Mouse (Mus musculus) midbrain, embryonic 14.5 days (tissue): ENCODE measurements around the gene Olfr67. TPM values are rescaled to one million over a fixed set of nuclear protein-coding genes. Genes with fewer than 3 reads are reported as not detected.
"Not testable (repeated sequence)": the region's sequence is repeated elsewhere in the genome, so short reads cannot be mapped to it uniquely, and the experiment has no call there.

Source experiments
- ATAC-seq: fragments of 200-750 bp; cut with Nextera tagmentation; 2 replicates; pipeline ENCODE4 v1.8.0; 2017; ENCODE audit warnings: moderate number of reproducible peaks, moderate library complexity; ENCODE audit not compliant: low FRiP score, low TSS enrichment
- DNase-seq: peaks from one replicate; pipeline ENCODE4 v3.0.0-alpha.2; 2015
- H3K27ac ChIP-seq: fragments of 300-500 bp; sonication (generic); replicated peaks from 2 replicates; pipeline ENCODE4 v1.5.1; 2014; ENCODE audit warnings: mild to moderate bottlenecking, low read depth, low read length, moderate library complexity
- H3K27me3 ChIP-seq: fragments of 300-500 bp; sonication (generic); 2 replicates; pipeline ENCODE4 v1.6.1; 2014; ENCODE audit warnings: low read length, control low read depth, mixed read lengths; ENCODE audit not compliant: control insufficient read depth, insufficient read depth
- H3K36me3 ChIP-seq: fragments of 300-500 bp; sonication (generic); 2 replicates; pipeline ENCODE4 v1.6.1; 2014; ENCODE audit warnings: low read length, control low read depth; ENCODE audit not compliant: control insufficient read depth, insufficient read depth
- H3K4me1 ChIP-seq: fragments of 300-500 bp; sonication (generic); 2 replicates; pipeline ENCODE4 v1.6.1; 2014; ENCODE audit warnings: mild to moderate bottlenecking, antibody characterized with exemption, low read length, control low read depth; ENCODE audit not compliant: control insufficient read depth, insufficient read depth
- H3K4me2 ChIP-seq: fragments of 300-500 bp; sonication (generic); 2 replicates; pipeline ENCODE4 v1.6.1; 2014; ENCODE audit warnings: mild to moderate bottlenecking, low read length, moderate library complexity
- H3K4me3 ChIP-seq: fragments of 300-500 bp; sonication (generic); replicated peaks from 2 replicates; pipeline ENCODE4 v1.5.1; 2014; ENCODE audit warnings: low read depth, low read length
- H3K9ac ChIP-seq: fragments of 300-500 bp; sonication (generic); replicated peaks from 2 replicates; pipeline ENCODE4 v1.6.1; 2014; ENCODE audit warnings: mild to moderate bottlenecking, low read length, moderate library complexity
- H3K9me3 ChIP-seq: fragments of 300-500 bp; sonication (generic); 2 replicates; pipeline ENCODE4 v1.6.1; 2016; ENCODE audit warnings: low read length, control low read depth, mixed read lengths; ENCODE audit not compliant: control insufficient read depth
- WGBS: fragments of 180-500 bp; shearing (Covaris S2); extraction: QIAGEN DNeasy Blood & Tissue Kit; methylation state at CpG from one replicate; pipeline ENCODE4 v1.1.7; 2014; 5-methylcytosine and 5-hydroxymethylcytosine counted together
- polyA plus RNA-seq: library from polyadenylated mRNA; unstranded; fragments of >200 nt; fragmentation: Nextera tagmentation; extraction: Ambion mirVana; gene quantifications from 2 replicates; pipeline ENCODE4 v1.2.1, GENCODE M21; 2014

Gene Olfr67
- polyA plus RNA-seq, 1 experiment from 2014 or later: not detected

DNA sequence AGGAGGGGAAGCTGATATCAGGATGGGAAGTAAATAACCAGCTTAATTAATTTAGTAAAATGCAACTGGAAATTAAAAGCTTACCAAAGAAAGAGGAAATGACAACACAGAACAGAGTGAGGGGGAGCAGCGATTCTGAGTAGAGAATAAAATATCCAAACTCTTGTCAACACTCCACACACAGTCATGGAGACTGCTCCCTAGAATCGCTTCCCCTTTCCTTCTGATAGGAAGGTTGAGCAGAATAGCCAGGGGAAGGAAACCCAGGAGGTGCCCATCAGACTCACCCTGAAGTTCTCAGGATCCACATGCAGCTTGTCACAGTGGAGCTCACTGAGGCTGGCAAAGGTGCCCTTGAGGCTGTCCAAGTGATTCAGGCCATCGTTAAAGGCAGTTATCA, 21.5 kb upstream of the Olfr67 start:
- H3K36me3 ChIP-seq, H3K27ac ChIP-seq, H3K4me2 ChIP-seq, H3K9me3 ChIP-seq, ATAC-seq, H3K4me3 ChIP-seq, DNase-seq, H3K27me3 ChIP-seq, H3K4me1 ChIP-seq, H3K9ac ChIP-seq: not testable (repeated sequence)
- WGBS: no CpG with 5 or more reads among the region's 3 CpGs

DNA sequence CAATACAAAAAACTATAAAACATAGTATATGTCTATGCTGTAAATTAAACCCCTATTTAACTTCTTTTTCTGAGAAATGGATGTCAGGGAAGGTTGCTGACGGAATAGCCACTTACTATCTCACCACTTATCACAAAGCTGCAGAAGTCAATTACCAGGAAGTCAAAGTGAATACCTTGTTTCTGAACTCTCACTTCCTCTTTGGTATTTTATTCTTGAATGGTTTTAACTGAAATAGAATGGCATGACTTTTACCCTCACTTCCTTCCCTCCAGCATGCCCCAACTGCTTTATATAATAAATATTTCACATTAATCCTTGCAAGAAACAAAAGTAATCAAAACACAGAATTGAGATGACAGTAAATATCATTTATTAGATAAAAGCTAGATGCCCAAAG, 20.6 kb upstream of the Olfr67 start:
- no peak overlapping the region for H3K4me2 ChIP-seq
- ATAC-seq (no peak), DNase-seq (no peak)
- 64% methylated on average over 1 of the region's 1 CpGs for WGBS
- H3K27me3 ChIP-seq: no peaks in the 10 kb centered on the region
- no peaks in the 10 kb centered on the region for H3K36me3 ChIP-seq
- no peaks in the 10 kb centered on the region for H3K9me3 ChIP-seq
- H3K9ac ChIP-seq: no peak overlapping the region
- no peak overlapping the region for H3K27ac ChIP-seq
- no peaks in the 10 kb centered on the region for H3K4me1 ChIP-seq
- no peak overlapping the region for H3K4me3 ChIP-seq

DNA sequence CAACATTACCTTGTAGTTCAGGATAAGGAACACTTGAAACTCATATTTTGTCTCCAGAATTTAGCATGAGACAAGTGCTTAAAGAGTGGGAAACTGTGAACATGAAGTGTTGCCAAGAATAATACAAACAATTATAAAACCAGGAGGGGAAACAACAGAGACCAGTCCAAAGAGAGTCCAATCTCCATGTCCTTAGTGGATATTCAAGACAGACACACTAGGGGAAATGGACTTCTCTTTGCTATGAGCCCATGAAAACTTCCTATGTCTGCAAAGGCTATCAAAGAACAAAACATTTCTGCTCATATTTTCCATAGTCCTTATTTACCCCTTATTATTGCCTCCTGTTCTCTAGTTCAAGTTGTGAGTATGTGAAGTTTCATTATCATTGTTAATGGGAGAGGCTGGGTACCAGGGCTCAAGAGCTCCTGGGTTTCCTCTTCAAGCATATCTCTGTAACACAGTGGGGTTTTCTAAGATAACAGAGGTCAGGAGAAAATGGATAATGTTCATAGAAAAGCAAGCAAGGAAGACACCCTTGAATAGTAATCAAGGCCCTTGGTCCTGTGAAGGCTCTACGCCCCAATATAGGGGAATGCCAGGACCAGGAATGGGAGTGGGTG, 19.7 kb upstream of the Olfr67 start:
- no peak overlapping the region for H3K9ac ChIP-seq
- no peak overlapping the region for H3K4me2 ChIP-seq
- H3K36me3 ChIP-seq: no peaks in the 10 kb centered on the region
- no peak for ATAC-seq
- 92% methylated on average over 1 of the region's 1 CpGs for WGBS
- no peak for DNase-seq
- H3K9me3 ChIP-seq: no peaks in the 10 kb centered on the region
- H3K4me1 ChIP-seq: no peaks in the 10 kb centered on the region
- no peak overlapping the region for H3K27ac ChIP-seq
- no peak overlapping the region for H3K4me3 ChIP-seq
- no peaks in the 10 kb centered on the region for H3K27me3 ChIP-seq

DNA sequence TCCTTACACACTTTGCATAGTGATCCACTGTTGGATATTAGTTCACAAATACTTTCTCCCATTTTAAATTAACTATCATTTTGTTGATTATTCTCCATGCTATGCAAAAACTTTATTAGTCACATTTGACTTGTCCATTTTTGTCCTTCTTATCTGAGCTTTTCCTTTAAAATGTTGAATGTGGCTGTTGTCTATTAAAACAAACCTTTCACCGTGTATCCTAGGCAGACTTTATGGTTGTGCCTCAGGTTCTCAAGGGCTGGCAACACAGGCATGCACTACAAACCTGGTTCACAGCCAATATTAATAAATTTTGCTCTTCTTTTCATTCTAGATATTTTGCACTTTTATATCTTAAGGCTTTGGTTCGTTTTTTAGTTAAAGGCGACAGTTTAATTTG, 19.1 kb upstream of the Olfr67 start:
- Histone ChIP-seq H3K27ac (no peak overlapping the region), H3K4me3 (no peak overlapping the region), H3K36me3 (no peaks in the 10 kb centered on the region), H3K9ac (no peak overlapping the region), H3K9me3 (no peaks in the 10 kb centered on the region), H3K4me1 (no peaks in the 10 kb centered on the region), H3K27me3 (no peaks in the 10 kb centered on the region), H3K4me2 (no peak overlapping the region)
- no peak for DNase-seq
- 84% methylated on average over 3 of the region's 3 CpGs for WGBS
- no peak for ATAC-seq

DNA sequence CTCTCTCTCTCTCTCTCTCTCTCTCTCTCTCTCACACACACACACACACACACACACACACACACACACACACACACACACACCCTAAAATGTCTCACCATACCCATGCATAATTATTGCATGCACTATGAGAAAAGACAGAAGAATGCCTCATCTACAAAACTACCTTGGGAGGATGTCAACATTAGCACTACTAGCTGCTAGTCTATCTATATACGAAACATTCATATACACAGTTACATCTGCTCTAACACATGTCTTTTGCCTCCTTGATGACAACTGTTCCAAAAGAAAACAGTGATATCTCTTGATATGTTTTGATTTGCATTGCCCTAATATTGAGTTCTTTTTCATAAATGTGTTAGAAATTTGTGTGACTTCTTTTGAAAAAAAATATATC, 18.7 kb upstream of the Olfr67 start:
- Histone ChIP-seq H3K9me3 (no peaks in the 10 kb centered on the region), H3K9ac (no peak overlapping the region), H3K4me2 (no peak overlapping the region), H3K36me3 (no peaks in the 10 kb centered on the region), H3K4me3 (no peak overlapping the region), H3K4me1 (no peaks in the 10 kb centered on the region), H3K27me3 (no peaks in the 10 kb centered on the region), H3K27ac (no peak overlapping the region)
- no peak for DNase-seq
- WGBS: 82% methylated on average over 1 of the region's 1 CpGs
- no peak for ATAC-seq

DNA sequence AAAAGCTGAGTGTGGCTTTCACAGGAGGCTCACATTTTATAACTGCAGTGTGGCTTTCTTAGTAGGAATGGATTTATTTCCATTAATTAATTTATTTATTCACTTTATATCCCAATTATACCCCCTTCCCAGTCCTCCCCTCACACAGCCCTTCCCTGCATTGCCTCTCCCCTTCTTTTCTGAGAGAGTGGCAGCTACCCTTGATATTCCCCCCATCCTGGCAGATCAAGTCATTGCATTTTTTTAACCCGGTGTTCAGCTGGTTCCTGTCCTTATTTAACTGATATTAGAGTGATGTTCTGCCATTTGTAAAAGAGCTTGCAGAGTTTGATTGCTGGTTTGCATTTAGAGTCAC, 18.2 kb upstream of the Olfr67 start:
- Histone ChIP-seq H3K4me1 (no peaks in the 10 kb centered on the region), H3K27ac (no peak overlapping the region), H3K9me3 (no peaks in the 10 kb centered on the region), H3K36me3 (no peaks in the 10 kb centered on the region), H3K4me2 (no peak overlapping the region), H3K27me3 (no peaks in the 10 kb centered on the region), H3K4me3 (no peak overlapping the region), H3K9ac (no peak overlapping the region)
- 74% methylated on average over 1 of the region's 1 CpGs for WGBS
- DNase-seq (no peak), ATAC-seq (no peak)

DNA sequence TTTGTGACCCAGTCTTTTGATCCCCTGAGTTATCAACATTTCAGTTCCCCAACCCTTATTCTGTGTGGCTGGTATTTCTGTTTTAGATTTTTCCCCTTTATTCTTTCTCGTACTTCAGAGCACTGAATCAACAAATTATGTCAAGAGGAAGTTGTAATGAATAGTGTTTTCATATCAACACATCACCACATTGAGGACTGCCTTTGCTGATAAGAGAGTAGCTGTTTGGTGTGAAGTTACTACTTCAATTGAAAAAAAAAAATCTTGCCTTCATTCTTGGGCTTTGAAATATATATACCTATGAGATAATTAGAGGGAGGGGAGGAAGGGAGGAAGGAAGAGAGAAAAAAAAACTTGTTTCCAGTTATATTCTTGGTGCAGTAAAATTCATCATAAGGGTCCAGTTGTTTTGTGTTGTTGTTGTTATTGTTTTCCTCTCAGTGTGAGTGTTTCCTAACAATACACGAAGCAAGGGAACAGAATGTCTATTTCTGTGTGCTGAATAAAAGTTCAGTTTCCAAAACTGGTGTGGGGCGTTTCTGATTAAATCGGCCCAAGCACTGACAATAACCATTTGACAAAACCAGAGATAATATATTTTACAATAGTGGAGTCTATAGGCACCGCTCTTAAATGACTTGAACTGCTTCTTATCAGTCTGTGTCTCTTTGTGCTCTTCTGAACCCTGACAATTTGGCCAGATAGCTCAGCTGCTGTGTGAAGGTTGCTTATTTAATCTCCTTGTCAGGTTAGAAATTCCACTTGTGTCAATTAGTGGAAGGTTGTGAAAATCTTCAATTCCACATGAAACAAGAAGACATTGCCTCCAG, 17.6 kb upstream of the Olfr67 start:
- Histone ChIP-seq H3K4me3 (no peak overlapping the region), H3K4me1 (no peaks in the 10 kb centered on the region), H3K9ac (no peak overlapping the region), H3K36me3 (no peaks in the 10 kb centered on the region), H3K27me3 (no peaks in the 10 kb centered on the region), H3K4me2 (no peak overlapping the region), H3K9me3 (no peaks in the 10 kb centered on the region), H3K27ac (no peak overlapping the region)
- 73% methylated on average over 5 of the region's 5 CpGs for WGBS
- no peak for DNase-seq
- no peak for ATAC-seq

DNA sequence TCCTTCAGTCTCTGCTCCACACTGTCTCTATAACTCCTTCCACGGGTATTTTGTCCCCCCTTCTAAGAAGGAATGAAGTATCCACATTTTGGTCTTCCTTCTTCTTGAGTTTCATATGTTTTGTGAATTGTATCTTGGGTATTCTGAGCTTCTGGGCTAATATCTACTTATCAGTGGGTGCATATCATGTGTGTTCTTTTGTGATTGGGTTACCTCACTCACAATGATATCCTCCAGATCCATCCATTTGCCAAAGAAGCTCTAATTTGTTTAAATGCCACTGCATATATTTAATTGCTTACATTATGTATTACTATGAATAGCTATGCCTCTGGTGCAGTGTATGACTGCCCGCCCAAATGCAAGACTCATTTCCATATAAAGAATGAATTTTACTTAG, 16.5 kb upstream of the Olfr67 start:
- H3K9me3 ChIP-seq, H3K4me1 ChIP-seq, ATAC-seq, H3K27me3 ChIP-seq, DNase-seq, H3K27ac ChIP-seq, H3K4me2 ChIP-seq, H3K36me3 ChIP-seq, H3K9ac ChIP-seq, H3K4me3 ChIP-seq: not testable (repeated sequence)
- WGBS: 79% methylated on average over 2 of the region's 2 CpGs

DNA sequence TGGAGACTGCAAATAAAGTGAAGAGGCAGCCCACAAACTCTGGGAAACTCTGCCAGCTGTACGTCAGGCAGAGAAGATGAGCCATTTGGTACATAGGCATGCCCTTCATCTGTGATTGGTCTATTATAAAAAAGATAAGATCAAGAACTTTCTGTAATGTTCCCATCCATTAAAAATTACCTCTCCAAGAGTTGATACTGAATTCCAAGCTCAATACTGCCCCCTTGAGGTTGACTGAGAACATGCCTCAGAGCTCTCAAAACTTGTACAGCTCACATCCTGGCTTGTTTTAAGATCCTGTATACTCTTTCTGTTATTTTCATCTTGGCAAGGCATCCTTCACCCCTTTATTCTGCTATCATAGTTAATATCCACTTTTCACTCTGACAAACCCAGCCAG, 15.2 kb upstream of the Olfr67 start:
- Histone ChIP-seq H3K4me3 (no peak overlapping the region), H3K36me3 (no peaks in the 10 kb centered on the region), H3K9ac (no peak overlapping the region), H3K4me1 (no peaks in the 10 kb centered on the region), H3K27me3 (no peaks in the 10 kb centered on the region), H3K9me3 (no peaks in the 10 kb centered on the region), H3K4me2 (no peak overlapping the region), H3K27ac (no peak overlapping the region)
- peak; percentile 74 for DNase-seq
- ATAC-seq: no peak
- WGBS: 64% methylated on average over 1 of the region's 1 CpGs
